Mouse (Mus musculus) megakaryocyte, adult 5-6 weeks (primary cell): ENCODE data around the gene Sbpl. TPM values are rescaled to one million over a fixed set of nuclear protein-coding genes. Genes with fewer than 3 reads are reported as not detected.
"Not testable (repeated sequence)": the region's sequence is repeated elsewhere in the genome, so short reads cannot be mapped to it uniquely, and the experiment has no call there.

Source experiments
- ATAC-seq: 2 replicates; pipeline ENCODE4 v1.8.0; 2016; ENCODE audit warnings: mild to moderate bottlenecking, inconsistent platforms; ENCODE audit not compliant: poor library complexity, severe bottlenecking
- total RNA-seq, 2 experiments: library from RNA; stranded (forward) in 1 of 2; stranded (reverse) in 1 of 2; fragments of 153-499, 151-499 nt in 1 of 2; fragments of 221-1000, 200-1000 nt in 1 of 2; gene quantifications; 2 replicates each; pipeline versions ENCODE4 v1.2.3 to v1.2.4; 2015 to 2017

Gene Sbpl
- total RNA-seq, 2 experiments from 2014 or later = not detected

GRCm38 (mm10) chr17:23961573-23962122, 6.6 kb upstream of the Sbpl start:
- ATAC-seq = no peak

- peak; percentile 85 for ATAC-seq
Observed at GRCm38 (mm10) chr17:23960084-23960738, 5.1 kb upstream of the Sbpl start.

- ATAC-seq = not testable (repeated sequence)
Observed at GRCm38 (mm10) chr17:23950828-23951227, 4.2 kb downstream of the Sbpl start.

GRCm38 (mm10) chr17:23949068-23949467, 6.0 kb downstream of the Sbpl start:
- no peak for ATAC-seq

- not testable (repeated sequence) for ATAC-seq
Observed at GRCm38 (mm10) chr17:23947486-23947885, 7.6 kb downstream of the Sbpl start.

- ATAC-seq = no peak
Observed at GRCm38 (mm10) chr17:23941372-23941771, 13.7 kb downstream of the Sbpl start, which contains the start of gene Sbp. Sbp (plus strand) TSS chr17:23941672.

GRCm38 (mm10) chr17:23931157-23931556, 23.9 kb downstream of the Sbpl start:
- no peak for ATAC-seq

GRCm38 (mm10) chr17:23925090-23925493, 30.0 kb downstream of the Sbpl start:
- ATAC-seq = 0 out of 2 replicates have a peak, but pooled peaks have one; percentile 41

GRCm38 (mm10) chr17:23924531-23925007, 30.5 kb downstream of the Sbpl start:
- ATAC-seq = peak; percentile 99

- ATAC-seq = not testable (repeated sequence)
Observed at GRCm38 (mm10) chr17:23917158-23917557, 37.9 kb downstream of the Sbpl start, which contains the start of gene Dcpp3. Dcpp3 (plus strand) TSS chr17:23917458.

Other genes with a start within 250 kb of the Sbpl start
- not detected in 2 replicates for gene 1520401A03Rik, start 232.5 kb downstream of the Sbpl start, total RNA-seq (2015)
- gene 1520401A03Rik, start 232.5 kb downstream of the Sbpl start, total RNA-seq (2017) = not detected in 2 replicates
- gene Pkmyt1, start 228.9 kb downstream of the Sbpl start, total RNA-seq (2015) = 31.1 and 32.2 TPM in 2 replicates
- gene Pkmyt1, start 228.9 kb downstream of the Sbpl start, total RNA-seq (2017) = 15.9 and 16.6 TPM in 2 replicates
- gene Paqr4, start 214.4 kb downstream of the Sbpl start, total RNA-seq (2015) = 3.3 and 4.1 TPM in 2 replicates
- 7.6 and 10.1 TPM in 2 replicates for gene Paqr4, start 214.4 kb downstream of the Sbpl start, total RNA-seq (2017)
- gene Kremen2, start 209.4 kb downstream of the Sbpl start, total RNA-seq (2015) = not detected in 2 replicates
- not detected in 2 replicates for gene Kremen2, start 209.4 kb downstream of the Sbpl start, total RNA-seq (2017)
- gene Flywch1, start 183.7 kb downstream of the Sbpl start, total RNA-seq (2015) = 3.1 and 3.7 TPM in 2 replicates
- 7.7 and 12.0 TPM in 2 replicates for gene Flywch1, start 183.7 kb downstream of the Sbpl start, total RNA-seq (2017)
- gene Flywch2, start 169.2 kb downstream of the Sbpl start, total RNA-seq (2015) = 0.66 TPM in 1 of 2 replicates, not detected in the other
- 0.92 TPM in 1 of 2 replicates, not detected in the other for gene Flywch2, start 169.2 kb downstream of the Sbpl start, total RNA-seq (2017)
- gene Srrm2, start 164.7 kb downstream of the Sbpl start, total RNA-seq (2015) = 210 and 224 TPM in 2 replicates
- gene Srrm2, start 164.7 kb downstream of the Sbpl start, total RNA-seq (2017) = 81.2 and 117 TPM in 2 replicates
- 283 and 294 TPM in 2 replicates for gene Elob, start 126.1 kb downstream of the Sbpl start, total RNA-seq (2015)
- 113 and 140 TPM in 2 replicates for gene Elob, start 126.1 kb downstream of the Sbpl start, total RNA-seq (2017)
- gene Prss33, start 119.2 kb downstream of the Sbpl start, total RNA-seq (2015) = not detected in 2 replicates
- gene Prss33, start 119.2 kb downstream of the Sbpl start, total RNA-seq (2017) = not detected in 2 replicates
- gene Prss32, start 111.4 kb downstream of the Sbpl start, total RNA-seq (2015) = not detected in 2 replicates
- not detected in 2 replicates for gene Prss32, start 111.4 kb downstream of the Sbpl start, total RNA-seq (2017)
- gene Prss41, start 111.1 kb downstream of the Sbpl start, total RNA-seq (2015) = not detected in 2 replicates
- gene Prss41, start 111.1 kb downstream of the Sbpl start, total RNA-seq (2017) = not detected in 2 replicates
- not detected in 2 replicates for gene Prss21, start 87.2 kb downstream of the Sbpl start, total RNA-seq (2015)
- gene Prss21, start 87.2 kb downstream of the Sbpl start, total RNA-seq (2017) = not detected in 2 replicates
- gene Dcpp1, start 74.4 kb downstream of the Sbpl start, total RNA-seq (2015) = not detected in 2 replicates
- not detected in 2 replicates for gene Dcpp1, start 74.4 kb downstream of the Sbpl start, total RNA-seq (2017)
- gene Dcpp2, start 74.4 kb downstream of the Sbpl start, total RNA-seq (2015) = not detected in 2 replicates
- not detected in 2 replicates for gene Dcpp2, start 74.4 kb downstream of the Sbpl start, total RNA-seq (2017)
- not detected in 2 replicates for gene Dcpp3, start 37.8 kb downstream of the Sbpl start, total RNA-seq (2015)
- gene Dcpp3, start 37.8 kb downstream of the Sbpl start, total RNA-seq (2017) = not detected in 2 replicates
- gene Sbp, start 13.6 kb downstream of the Sbpl start, total RNA-seq (2015) = not detected in 2 replicates
- gene Sbp, start 13.6 kb downstream of the Sbpl start, total RNA-seq (2017) = not detected in 2 replicates
- gene Prss30, start 25.3 kb upstream of the Sbpl start, total RNA-seq (2015) = 1.2 and 2.5 TPM in 2 replicates
- gene Prss30, start 25.3 kb upstream of the Sbpl start, total RNA-seq (2017) = 0.89 and 1.2 TPM in 2 replicates
- not detected in 2 replicates for gene Prss22, start 42.8 kb upstream of the Sbpl start, total RNA-seq (2015)
- gene Prss22, start 42.8 kb upstream of the Sbpl start, total RNA-seq (2017) = not detected in 2 replicates
- not detected in 2 replicates for gene Prss27, start 82.9 kb upstream of the Sbpl start, total RNA-seq (2015)
- gene Prss27, start 82.9 kb upstream of the Sbpl start, total RNA-seq (2017) = not detected in 2 replicates
- gene Kctd5, start 118.2 kb upstream of the Sbpl start, total RNA-seq (2015) = 12.0 and 16.7 TPM in 2 replicates
- 17.3 and 17.7 TPM in 2 replicates for gene Kctd5, start 118.2 kb upstream of the Sbpl start, total RNA-seq (2017)
- 45.4 and 51.3 TPM in 2 replicates for gene Pdpk1, start 195.7 kb upstream of the Sbpl start, total RNA-seq (2015)
- gene Pdpk1, start 195.7 kb upstream of the Sbpl start, total RNA-seq (2017) = 50.6 and 57.7 TPM in 2 replicates
- gene Amdhd2, start 208.5 kb upstream of the Sbpl start, total RNA-seq (2015) = 28.8 and 36.3 TPM in 2 replicates
- gene Amdhd2, start 208.5 kb upstream of the Sbpl start, total RNA-seq (2017) = 44.4 and 68.1 TPM in 2 replicates
- 468 and 476 TPM in 2 replicates for gene Atp6v0c, start 214.4 kb upstream of the Sbpl start, total RNA-seq (2015)
- 175 and 180 TPM in 2 replicates for gene Atp6v0c, start 214.4 kb upstream of the Sbpl start, total RNA-seq (2017)